Mouse (Mus musculus) midbrain, postnatal 0 days (tissue): ENCODE measurements around the gene Fblim1. TPM values are rescaled to one million over a fixed set of nuclear protein-coding genes. Genes with fewer than 3 reads are reported as not detected.
A peak's percentile ranks its signal among the peaks of the same experiment; 100 is the strongest.

ENCODE experiments used
- ATAC-seq: fragments of 200-750 bp; cut with Nextera tagmentation; 2 replicates; pipeline ENCODE4 v1.8.0; 2017; ENCODE audit warnings: moderate number of reproducible peaks, mild to moderate bottlenecking, moderate TSS enrichment, moderate library complexity; ENCODE audit not compliant: low FRiP score
- DNase-seq: peaks from one replicate; pipeline ENCODE4 v3.0.0-alpha.2; 2015; ENCODE audit warnings: low spot score
- H3K27ac ChIP-seq: fragments of 300-500 bp; sonication (generic); 2 replicates; pipeline ENCODE4 v1.5.1; 2014; ENCODE audit warnings: low read depth, mild to moderate bottlenecking, low read length, mixed read lengths
- H3K27me3 ChIP-seq: fragments of 300-500 bp; sonication (generic); 2 replicates; pipeline ENCODE4 v1.6.1; 2014; ENCODE audit warnings: low read length, control low read depth, mixed read lengths; ENCODE audit not compliant: insufficient read depth
- H3K36me3 ChIP-seq: fragments of 300-500 bp; sonication (generic); 2 replicates; pipeline ENCODE4 v1.6.1; 2014; ENCODE audit warnings: low read length, control low read depth, mixed read lengths; ENCODE audit not compliant: insufficient read depth
- H3K4me1 ChIP-seq: fragments of 300-500 bp; sonication (generic); 2 replicates; pipeline ENCODE4 v1.6.1; 2014; ENCODE audit warnings: mild to moderate bottlenecking, control low read depth, antibody characterized with exemption, low read length, mixed read lengths; ENCODE audit not compliant: insufficient read depth
- H3K4me2 ChIP-seq: fragments of 300-500 bp; sonication (generic); 2 replicates; pipeline ENCODE4 v1.6.1; 2014; ENCODE audit warnings: low read depth, mild to moderate bottlenecking, low read length, mixed read lengths; ENCODE audit not compliant: poor library complexity, severe bottlenecking
- H3K4me3 ChIP-seq: fragments of 300-500 bp; sonication (generic); 2 replicates; pipeline ENCODE4 v1.5.1; 2014; ENCODE audit warnings: low read depth, mild to moderate bottlenecking, low read length, moderate library complexity
- H3K9ac ChIP-seq: fragments of 300-500 bp; sonication (generic); replicated peaks from 2 replicates; pipeline ENCODE4 v1.6.1; 2014; ENCODE audit warnings: mild to moderate bottlenecking, low read length, moderate library complexity, mixed read lengths; ENCODE audit not compliant: poor library complexity, severe bottlenecking
- H3K9me3 ChIP-seq: fragments of 300-500 bp; sonication (generic); 2 replicates; pipeline ENCODE4 v1.6.1; 2016; ENCODE audit warnings: low read length, control low read depth
- CTCF ChIP-seq: IDR thresholded peaks from 2 replicates; pipeline ENCODE4 v1.5.1; 2016; ENCODE audit warnings: antibody characterized with exemption, mild to moderate bottlenecking
- WGBS: fragments of 180-500 bp; shearing (Covaris S2); extraction: QIAGEN DNeasy Blood & Tissue Kit; methylation state at CpG from one replicate; pipeline ENCODE4 v1.1.7; 2014; 5-methylcytosine and 5-hydroxymethylcytosine counted together
- polyA plus RNA-seq: library from polyadenylated mRNA; unstranded; fragments of >200 nt; fragmentation: Nextera tagmentation; extraction: Ambion mirVana; gene quantifications from 2 replicates; pipeline ENCODE4 v1.2.1, GENCODE M21; 2015
- total RNA-seq: library from RNA; depleted of rRNA; stranded (reverse); fragments of >200 nt; gene quantifications from 2 replicates; pipeline ENCODE4 v1.2.3, GENCODE M21; 2014

The Fblim1 gene
- total and polyA plus RNA-seq, 2 experiments from 2014 or later, result 24.1 to 26.2 TPM

DNA sequence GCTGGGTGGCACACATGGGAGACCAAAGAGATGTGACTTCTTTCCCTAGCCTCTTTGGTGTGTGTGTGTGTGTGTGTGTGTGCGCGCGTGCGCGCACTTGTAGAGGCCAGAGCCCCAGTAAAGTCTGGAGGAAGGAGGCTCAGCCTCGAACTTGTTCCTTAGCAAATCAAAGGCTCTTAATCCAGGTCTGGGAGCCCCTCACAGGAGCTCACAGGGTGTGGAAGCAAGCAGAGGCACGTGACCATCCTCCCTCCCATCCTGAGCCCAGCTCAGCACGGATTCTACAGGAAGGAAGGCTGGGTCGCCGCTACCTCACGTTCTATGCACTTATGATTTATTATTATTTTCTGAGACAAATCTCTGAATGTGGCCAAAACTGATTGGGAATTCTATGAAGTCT is 29.5 kb downstream of the Fblim1 start:
- H3K27ac ChIP-seq, result no peak overlapping the region
- no peaks in the 10 kb centered on the region for H3K9me3 ChIP-seq
- 82% methylated on average over 10 of the region's 11 CpGs for WGBS
- no peak overlapping the region for H3K4me2 ChIP-seq
- H3K4me3 ChIP-seq, result no peak overlapping the region
- no peaks in the 10 kb centered on the region for H3K27me3 ChIP-seq
- no peak overlapping the region for H3K9ac ChIP-seq
- H3K36me3 ChIP-seq, result peaks cover 10% of the 10 kb centered on the region; the same call in 1 of the 2 replicates
- ATAC-seq (no peak), DNase-seq (no peak)
- no peak for TF ChIP-seq CTCF
- H3K4me1 ChIP-seq, result no peaks in the 10 kb centered on the region

- H3K4me2 ChIP-seq, result no peak overlapping the region
These were observed 30.9 kb downstream of the Fblim1 start for GRCm38 (mm10) chr4:141574789-141575702.

DNA sequence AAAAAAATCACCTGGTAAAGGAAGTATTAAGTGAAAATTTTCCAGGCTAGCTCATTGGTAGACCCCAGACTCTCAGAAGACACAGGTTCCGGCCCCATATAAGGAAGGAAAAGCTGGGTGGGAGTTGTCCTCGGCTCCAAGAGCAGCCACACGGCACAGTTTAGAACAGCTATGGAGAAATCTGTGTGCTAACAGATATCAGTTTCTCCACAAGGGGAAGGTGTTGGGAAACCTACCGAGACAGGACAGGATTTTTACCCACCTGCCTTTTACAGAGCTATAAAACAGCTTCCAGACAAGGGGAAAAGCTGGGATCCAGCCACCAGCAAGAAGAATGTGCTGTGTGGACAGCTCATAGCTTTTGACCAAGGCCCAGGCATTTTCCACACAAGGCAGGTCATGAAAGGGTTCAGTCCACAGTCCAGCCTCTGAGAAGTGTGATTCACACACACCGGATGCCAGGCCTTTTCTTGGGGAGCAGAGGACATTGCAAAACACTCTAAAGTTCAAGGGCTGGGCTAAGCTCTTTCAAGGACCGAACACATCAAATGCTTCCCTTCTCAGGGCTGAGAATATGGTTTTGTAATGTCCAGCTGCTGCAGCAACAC is 32.4 kb downstream of the Fblim1 start:
- Histone ChIP-seq H3K4me3 (no peak overlapping the region), H3K4me1 (no peaks in the 10 kb centered on the region), H3K27me3 (no peaks in the 10 kb centered on the region), H3K9me3 (no peaks in the 10 kb centered on the region), H3K9ac (no peak overlapping the region), H3K4me2 (no peak overlapping the region), H3K36me3 (0 out of 2 replicates have a peak, but pooled peaks cover 4% of the 10 kb centered on the region), H3K27ac (no peak overlapping the region)
- no peak for DNase-seq
- no peak for ATAC-seq
- TF ChIP-seq CTCF, result 0 out of 2 replicates have a peak, but pooled peaks have one; percentile 10
- WGBS, result 69% methylated on average over 6 of the region's 6 CpGs

More at GRCm38 (mm10) chr4:141574789-141575702, 30.9 kb downstream of the Fblim1 start:
- Histone ChIP-seq H3K4me3 (no peak overlapping the region), H3K9me3 (no peaks in the 10 kb centered on the region), H3K9ac (no peak overlapping the region), H3K27me3 (no peaks in the 10 kb centered on the region), H3K27ac (no peak overlapping the region), H3K4me1 (no peaks in the 10 kb centered on the region), H3K36me3 (peaks cover 6% of the 10 kb centered on the region; the same call in 1 of the 2 replicates)
- DNase-seq (peak; percentile 88), ATAC-seq (0 out of 2 replicates have a peak, but pooled peaks have one; percentile 38)
- TF ChIP-seq CTCF, result peak; percentile 91
- WGBS, result 43% methylated on average over 27 of the region's 27 CpGs

DNA sequence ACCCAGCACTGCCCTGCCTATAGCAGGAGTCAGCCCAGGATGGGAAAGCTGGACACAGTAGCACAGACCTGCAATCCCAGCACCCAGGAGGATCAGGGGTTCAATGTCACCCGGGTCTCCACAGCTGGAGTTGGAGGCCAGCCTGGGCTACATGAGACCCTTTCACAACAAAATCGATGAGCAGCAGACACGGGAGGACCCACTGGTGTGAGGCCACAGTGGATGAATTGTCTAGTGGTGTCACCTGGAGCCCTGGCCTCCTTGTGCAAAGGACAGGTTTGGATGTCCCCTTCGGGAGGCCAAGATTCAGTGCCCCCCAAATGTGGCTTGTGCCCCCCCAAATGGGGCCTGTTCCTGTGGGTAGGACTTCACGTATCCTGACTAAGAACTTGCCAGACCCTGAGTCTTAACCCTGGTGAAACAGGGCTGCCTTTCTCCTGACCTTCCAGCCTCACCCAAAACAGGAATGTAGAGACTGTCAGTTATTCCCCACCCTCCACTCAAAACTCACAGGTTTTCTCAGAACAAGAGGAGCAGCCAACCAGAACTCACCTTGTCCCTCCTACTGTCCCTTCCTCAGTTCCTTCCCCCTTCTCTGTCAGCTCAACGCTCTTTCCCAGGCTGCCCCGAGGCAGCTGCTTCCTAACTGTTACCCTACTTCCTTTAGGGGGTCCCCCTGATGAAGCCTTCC is 33.1 kb downstream of the Fblim1 start:
- ATAC-seq (no peak), DNase-seq (no peak)
- Histone ChIP-seq H3K36me3 (0 out of 2 replicates have a peak, but pooled peaks cover 4% of the 10 kb centered on the region), H3K9ac (no peak overlapping the region), H3K4me1 (no peaks in the 10 kb centered on the region), H3K27me3 (no peaks in the 10 kb centered on the region), H3K9me3 (no peaks in the 10 kb centered on the region), H3K4me3 (no peak overlapping the region), H3K27ac (no peak overlapping the region), H3K4me2 (no peak overlapping the region)
- WGBS, result 80% methylated on average over 7 of the region's 7 CpGs
- no peak for TF ChIP-seq CTCF

- H3K4me2 ChIP-seq, result no peak overlapping the region
- H3K27me3 ChIP-seq, result no peaks in the 10 kb centered on the region
- no peaks in the 10 kb centered on the region for H3K9me3 ChIP-seq
- no peaks in the 10 kb centered on the region for H3K36me3 ChIP-seq
- H3K4me1 ChIP-seq, result no peaks in the 10 kb centered on the region
- no peak overlapping the region for H3K4me3 ChIP-seq
- H3K27ac ChIP-seq, result no peak overlapping the region
- 78% methylated on average over 10 of the region's 10 CpGs for WGBS
- ATAC-seq (no peak), DNase-seq (no peak)
- no peak for TF ChIP-seq CTCF
- H3K9ac ChIP-seq, result no peak overlapping the region
These were observed 34.0 kb downstream of the Fblim1 start for GRCm38 (mm10) chr4:141571934-141572333.
